8 mouse cellular contexts compared by ENCODE assay signal in the genomic region with DNA sequence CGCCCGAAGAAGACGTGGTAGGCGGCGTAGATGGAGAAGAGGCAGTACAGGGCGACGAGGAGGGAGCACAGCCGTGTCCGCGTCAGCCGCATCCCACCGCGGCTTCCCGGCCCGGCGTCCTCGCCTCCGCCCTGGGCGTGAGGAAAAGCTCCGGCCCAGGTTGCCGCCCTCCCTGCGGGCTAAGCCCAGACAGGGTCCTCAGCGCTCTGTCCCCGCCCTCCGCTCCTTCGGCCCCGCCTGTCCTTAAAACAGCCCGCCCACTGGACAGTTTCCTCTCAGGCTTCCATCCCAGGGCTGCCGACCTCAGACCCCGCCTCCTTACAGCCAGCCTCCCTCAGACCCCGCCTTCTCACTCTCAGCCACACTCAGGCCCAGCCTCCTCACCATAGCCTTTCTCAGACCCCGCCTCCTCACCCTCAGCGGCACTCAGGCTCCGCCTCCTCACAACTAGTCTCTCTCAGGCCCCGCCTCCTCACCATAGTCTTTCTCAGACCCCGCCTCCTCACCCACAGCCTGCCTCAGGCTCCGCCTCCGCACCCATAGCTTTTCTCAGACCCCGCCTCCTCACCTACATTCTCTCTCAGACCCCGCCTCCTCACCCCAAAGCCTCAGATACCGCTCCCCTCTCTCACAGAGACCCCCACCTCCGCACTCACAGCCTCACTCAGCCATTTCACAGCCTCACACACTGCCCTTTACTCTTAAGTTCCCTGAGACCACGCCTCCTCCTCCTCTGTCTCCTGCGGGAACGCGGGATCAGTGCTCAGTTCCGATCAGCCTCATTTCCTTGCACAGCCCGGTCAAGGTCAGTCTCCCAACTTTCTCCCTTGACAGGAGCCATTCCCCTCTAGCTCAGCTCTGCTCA. TPM values are rescaled to one million over a fixed set of nuclear protein-coding genes. Genes with fewer than 3 reads are reported as not detected.
DNase-seq lines count a peak whose midpoint lies in the region; ATAC-seq and TF ChIP-seq lines count a peak whose summit lies in the region.

A gene (minus strand): TSS at position 392 of the 865 bp plus-strand sequence.

- 4% methylated on average over 48 of the region's 48 CpGs for WGBS in bone marrow, adult 2 months
- WGBS in embryonic facial prominence, embryonic 15.5 days, result 2% methylated on average over 42 of the region's 48 CpGs
- WGBS in limb, embryonic 14.5 days, result under 1% methylated on average over 40 of the region's 48 CpGs
- under 1% methylated on average over 29 of the region's 48 CpGs for WGBS in midbrain, postnatal 0 days

- peak within 1 kb of the TSS; percentile 81 for H3K27ac ChIP-seq in bone marrow, adult 2 months (ENCODE audit: control insufficient read depth, insufficient read depth, low read depth, low read length, poor library complexity)
- H3K27ac ChIP-seq in embryonic facial prominence, embryonic 15.5 days (replicated peaks), result peak within 1 kb of the TSS; percentile 95
- H3K27ac ChIP-seq in limb, embryonic 14.5 days (replicated peaks; ENCODE audit: low read depth, low read length), result peak within 1 kb of the TSS; percentile 91
- H3K27ac ChIP-seq in midbrain, postnatal 0 days (ENCODE audit: low read depth, low read length), result peak within 1 kb of the TSS; percentile 94

- DNase-seq in 3T3-L1 (ENCODE audit: low read depth, low spot score), result peak; percentile 98
- peak; percentile 97 for DNase-seq in heart, adult 8-10 months (ENCODE audit: low spot score)
- peak; percentile 99 for DNase-seq in kidney, adult 9 months
- peak; percentile 98 for DNase-seq in limb, embryonic 14.5 days (ENCODE audit: low spot score)
- DNase-seq in midbrain, postnatal 0 days (ENCODE audit: low spot score), result peak; percentile 97
- peak; percentile 79 for DNase-seq in spleen, postnatal 14 days (ENCODE audit: low spot score in 2 of 2)

- peak within 1 kb of the TSS; percentile 83 for H3K9ac ChIP-seq in embryonic facial prominence, embryonic 15.5 days
- peak within 1 kb of the TSS; percentile 90 for H3K9ac ChIP-seq in limb, embryonic 14.5 days (ENCODE audit: low read depth, low read length, severe bottlenecking)
- H3K9ac ChIP-seq in midbrain, postnatal 0 days (replicated peaks; ENCODE audit: low read length, poor library complexity, severe bottlenecking), result peak within 1 kb of the TSS; percentile 91

- H3K9me3 ChIP-seq in embryonic facial prominence, embryonic 15.5 days (replicated peaks), result no peaks in the 10 kb centered on the region
- H3K9me3 ChIP-seq in limb, embryonic 14.5 days (ENCODE audit: control insufficient read depth, low read length), result no peaks in the 10 kb centered on the region
- H3K9me3 ChIP-seq in midbrain, postnatal 0 days (ENCODE audit: low read length), result no peaks in the 10 kb centered on the region

- H3K4me3 ChIP-seq in bone marrow, adult 2 months (replicated peaks; ENCODE audit: control insufficient read depth, low read depth, low read length), result peak within 1 kb of the TSS; percentile 61
- peak within 1 kb of the TSS; percentile 84 for H3K4me3 ChIP-seq in embryonic facial prominence, embryonic 15.5 days (replicated peaks)
- peak within 1 kb of the TSS; percentile 75 for H3K4me3 ChIP-seq in limb, embryonic 14.5 days (replicated peaks; ENCODE audit: low read length)
- peak within 1 kb of the TSS; percentile 76 for H3K4me3 ChIP-seq in midbrain, postnatal 0 days (ENCODE audit: low read depth, low read length)

- no peaks in the 10 kb centered on the region for H3K27me3 ChIP-seq in embryonic facial prominence, embryonic 15.5 days
- no peaks in the 10 kb centered on the region for H3K27me3 ChIP-seq in limb, embryonic 14.5 days (ENCODE audit: control insufficient read depth, insufficient read depth, low read length)
- H3K27me3 ChIP-seq in midbrain, postnatal 0 days (ENCODE audit: insufficient read depth, low read length), result no peaks in the 10 kb centered on the region

- no peaks in the 10 kb centered on the region for H3K4me1 ChIP-seq in bone marrow, adult 2 months (ENCODE audit: control insufficient read depth, insufficient read depth, low read length)
- H3K4me1 ChIP-seq in embryonic facial prominence, embryonic 15.5 days, result peaks cover 9% of the 10 kb centered on the region
- H3K4me1 ChIP-seq in limb, embryonic 14.5 days (ENCODE audit: control insufficient read depth, insufficient read depth, low read length), result peaks cover 8% of the 10 kb centered on the region
- peaks cover 5% of the 10 kb centered on the region; the same call in 1 of the 2 replicates for H3K4me1 ChIP-seq in midbrain, postnatal 0 days (ENCODE audit: insufficient read depth, low read length)

- peak; percentile 98 for ATAC-seq in embryonic facial prominence, embryonic 15.5 days (ENCODE audit: insufficient number of reproducible peaks, low FRiP score, low TSS enrichment, low read depth)
- ATAC-seq in limb, embryonic 14.5 days (ENCODE audit: low FRiP score, low read depth), result peak; percentile 97
- ATAC-seq in midbrain, postnatal 0 days (ENCODE audit: low FRiP score), result peak; percentile 97

- no peak for TF ChIP-seq CTCF in bone marrow, adult 2 months (IDR thresholded peaks at IDR 0.05; ENCODE audit: control insufficient read depth, insufficient read depth, low read length)
- TF ChIP-seq CTCF in midbrain, postnatal 0 days (IDR thresholded peaks at IDR 0.05), result no peak

- peak; percentile 38; the same call in 1 of the 2 replicates for TF ChIP-seq POLR2A in bone marrow, adult 2 months (IDR thresholded peaks at IDR 0.05; ENCODE audit: borderline replicate concordance, control insufficient read depth, low read depth, low read length)
- peak; percentile 78; the same call in 1 of the 2 replicates for TF ChIP-seq POLR2A in limb, embryonic 14.5 days (IDR thresholded peaks at IDR 0.05; ENCODE audit: borderline replicate concordance, extremely low read depth, insufficient read depth, insufficient read length)

- H3K4me2 ChIP-seq in embryonic facial prominence, embryonic 15.5 days (replicated peaks), result peak within 1 kb of the TSS; percentile 72
- H3K4me2 ChIP-seq in limb, embryonic 14.5 days (replicated peaks; ENCODE audit: low read depth, low read length, severe bottlenecking), result peak within 1 kb of the TSS; percentile 76
- H3K4me2 ChIP-seq in midbrain, postnatal 0 days (ENCODE audit: low read depth, low read length, poor library complexity, severe bottlenecking), result peak within 1 kb of the TSS; percentile 91

- no peaks in the 10 kb centered on the region for H3K36me3 ChIP-seq in embryonic facial prominence, embryonic 15.5 days
- H3K36me3 ChIP-seq in limb, embryonic 14.5 days (ENCODE audit: control insufficient read depth, insufficient read depth, low read length), result peaks cover 8% of the 10 kb centered on the region
- no peaks in the 10 kb centered on the region for H3K36me3 ChIP-seq in midbrain, postnatal 0 days (ENCODE audit: insufficient read depth, low read length)

RNA-seq across cellular contexts. Expression of the gene that starts here (rescaled TPM):
- polyA plus RNA-seq in bone marrow, adult 2 months (2011; ENCODE audit: insufficient read depth, insufficient read length, low replicate concordance, missing spikeins), result 3.9 and 11.9 TPM in 2 replicates
- 47.5 and 51.2 TPM in 2 replicates for polyA plus RNA-seq in embryonic facial prominence, embryonic 15.5 days (2015; fragmentation: Nextera tagmentation; extraction: Ambion mirVana)
- total RNA-seq in heart, adult 8-10 months (2022), result 10 to 100 TPM; 34.2 to 43.1 (median 38.1) TPM
- polyA plus RNA-seq in limb, embryonic 14.5 days (2012; rRNA removed), result 18.1 and 25.5 TPM in 2 replicates
- polyA plus RNA-seq in limb, embryonic 14.5 days (2014; fragmentation: Nextera tagmentation; extraction: Ambion mirVana), result 64.1 and 64.9 TPM in 2 replicates
- 24.4 and 31.8 TPM in 2 replicates for total RNA-seq in midbrain, postnatal 0 days (2014; rRNA removed)
- polyA plus RNA-seq in midbrain, postnatal 0 days (2015; fragmentation: Nextera tagmentation; extraction: Ambion mirVana), result 48.9 and 54.9 TPM in 2 replicates

Comparison
In these comparisons a context has a peak if more than half of its experiments do, and no peak if none do; other contexts are left out.
1. Peak in every context shown above with its lines: DNase-seq, ATAC-seq, H3K4me3 ChIP-seq and H3K27ac ChIP-seq.